Mouse (Mus musculus): ENCODE measurements at regions not wholly inside any gene's neighbourhood (a gene's known extent, or its start where the extent isn't known, plus 50 kb on each side); places are given as distances from the start of the nearest gene placed in this dataset.

DNA sequence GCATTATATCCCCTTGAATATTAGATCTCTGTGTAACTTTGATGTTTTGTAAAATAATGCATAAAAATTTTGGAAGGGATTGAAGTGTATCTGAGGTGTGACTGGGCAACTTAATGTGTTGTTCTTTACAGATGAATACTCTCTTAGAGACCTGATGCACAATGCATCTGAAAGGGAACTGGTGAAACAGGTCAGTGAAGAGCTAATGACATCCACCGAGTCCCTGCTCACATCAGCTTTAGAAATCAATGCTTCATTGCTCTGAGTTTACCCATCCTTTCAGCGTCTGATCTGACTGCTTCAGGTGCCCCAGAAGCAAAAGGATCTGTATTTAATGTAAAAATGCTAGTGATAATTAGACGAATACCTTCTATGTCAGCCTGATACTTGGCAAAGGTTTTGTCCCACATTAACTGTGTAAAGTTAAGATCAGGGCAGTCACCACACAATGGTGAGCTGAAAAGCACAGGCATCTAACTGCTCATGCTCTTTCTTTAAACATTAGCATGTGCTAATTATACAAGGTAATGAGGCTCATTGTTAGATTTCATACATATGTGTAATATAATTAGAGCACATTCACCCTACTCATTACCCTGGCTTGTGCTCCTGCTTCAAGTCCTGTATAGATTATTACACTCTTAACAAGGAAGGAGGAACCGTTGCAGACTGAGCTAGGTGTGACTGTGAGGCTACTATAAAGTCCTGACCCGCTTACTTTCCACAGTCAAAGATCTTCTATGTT is 204.6 kb upstream of the Tlr4 start:
- ATAC-seq (ENCODE audit: insufficient number of reproducible peaks, low FRiP score, low TSS enrichment, low read depth) = no peak
- WGBS = 72% methylated on average over 5 of the region's 5 CpGs

GRCm38 (mm10) chr4:66618811-66619440 is 208.5 kb upstream of the Tlr4 start:
- Histone ChIP-seq H3K4me2 (replicated peaks) (no peak overlapping the region), H3K4me3 (replicated peaks) (no peak overlapping the region), H3K27ac (replicated peaks) (no peak overlapping the region), H3K36me3 (no peaks in the 10 kb centered on the region), H3K9me3 (replicated peaks) (no peaks in the 10 kb centered on the region), H3K4me1 (no peaks in the 10 kb centered on the region), H3K27me3 (no peaks in the 10 kb centered on the region), H3K9ac (no peak overlapping the region)
- ATAC-seq (ENCODE audit: insufficient number of reproducible peaks, low FRiP score, low TSS enrichment, low read depth) = no peak
- 56% methylated on average over 2 of the region's 2 CpGs for WGBS

More for the DNA sequence above, 204.6 kb upstream of the Tlr4 start:
- Histone ChIP-seq H3K9me3 (replicated peaks) (no peaks in the 10 kb centered on the region), H3K27ac (replicated peaks) (no peak overlapping the region), H3K36me3 (no peaks in the 10 kb centered on the region), H3K4me2 (replicated peaks) (no peak overlapping the region), H3K4me1 (no peaks in the 10 kb centered on the region), H3K9ac (no peak overlapping the region), H3K27me3 (no peaks in the 10 kb centered on the region), H3K4me3 (replicated peaks) (no peak overlapping the region)

- Histone ChIP-seq H3K27ac (replicated peaks) (no peak overlapping the region), H3K27me3 (no peaks in the 10 kb centered on the region), H3K4me1 (no peaks in the 10 kb centered on the region), H3K36me3 (no peaks in the 10 kb centered on the region), H3K9me3 (replicated peaks) (no peaks in the 10 kb centered on the region), H3K4me2 (replicated peaks) (no peak overlapping the region), H3K9ac (no peak overlapping the region), H3K4me3 (replicated peaks) (no peak overlapping the region)
- no peak for ATAC-seq (ENCODE audit: insufficient number of reproducible peaks, low FRiP score, low TSS enrichment, low read depth)
- WGBS = 79% methylated on average over 7 of the region's 7 CpGs
These were observed 209.3 kb upstream of the Tlr4 start for GRCm38 (mm10) chr4:66617743-66618736.

GRCm38 (mm10) chr4:66617101-66617500 is 210.3 kb upstream of the Tlr4 start:
- ATAC-seq (ENCODE audit: insufficient number of reproducible peaks, low FRiP score, low TSS enrichment, low read depth) = no peak
- Histone ChIP-seq H3K36me3 (no peaks in the 10 kb centered on the region), H3K4me3 (replicated peaks) (no peak overlapping the region), H3K9ac (no peak overlapping the region), H3K9me3 (replicated peaks) (no peaks in the 10 kb centered on the region), H3K4me2 (replicated peaks) (no peak overlapping the region), H3K27ac (replicated peaks) (no peak overlapping the region), H3K27me3 (no peaks in the 10 kb centered on the region), H3K4me1 (no peaks in the 10 kb centered on the region)
- 79% methylated on average over 4 of the region's 4 CpGs for WGBS

GRCm38 (mm10) chr4:66604849-66605248 is 200.4 kb upstream of the Astn2 start:
- H3K4me3 ChIP-seq (replicated peaks) = no peak overlapping the region
- H3K9ac ChIP-seq = no peak overlapping the region
- no peaks in the 10 kb centered on the region for H3K36me3 ChIP-seq
- no peaks in the 10 kb centered on the region for H3K27me3 ChIP-seq
- no peak overlapping the region for H3K4me2 ChIP-seq (replicated peaks)
- ATAC-seq (ENCODE audit: insufficient number of reproducible peaks, low FRiP score, low TSS enrichment, low read depth) = no peak
- no peak overlapping the region for H3K27ac ChIP-seq (replicated peaks)
- no peaks in the 10 kb centered on the region for H3K9me3 ChIP-seq (replicated peaks)
- H3K4me1 ChIP-seq = no peaks in the 10 kb centered on the region

- Histone ChIP-seq H3K4me3 (replicated peaks) (no peak overlapping the region), H3K36me3 (no peaks in the 10 kb centered on the region), H3K9me3 (replicated peaks) (no peaks in the 10 kb centered on the region), H3K4me1 (no peaks in the 10 kb centered on the region), H3K27me3 (no peaks in the 10 kb centered on the region), H3K27ac (replicated peaks) (no peak overlapping the region), H3K9ac (no peak overlapping the region), H3K4me2 (replicated peaks) (no peak overlapping the region)
- WGBS = 90% methylated on average over 1 of the region's 1 CpGs
- no peak for ATAC-seq (ENCODE audit: insufficient number of reproducible peaks, low FRiP score, low TSS enrichment, low read depth)
These were observed 194.3 kb upstream of the Astn2 start for GRCm38 (mm10) chr4:66598737-66599136.

GRCm38 (mm10) chr4:66586647-66587046 is 182.2 kb upstream of the Astn2 start:
- no peak overlapping the region for H3K4me2 ChIP-seq (replicated peaks)
- no peak overlapping the region for H3K4me3 ChIP-seq (replicated peaks)
- no peak overlapping the region for H3K27ac ChIP-seq (replicated peaks)
- no peak for ATAC-seq (ENCODE audit: insufficient number of reproducible peaks, low FRiP score, low TSS enrichment, low read depth)
- no peaks in the 10 kb centered on the region for H3K27me3 ChIP-seq
- H3K36me3 ChIP-seq = no peaks in the 10 kb centered on the region
- H3K4me1 ChIP-seq = no peaks in the 10 kb centered on the region
- no peak overlapping the region for H3K9ac ChIP-seq
- no peaks in the 10 kb centered on the region for H3K9me3 ChIP-seq (replicated peaks)
- WGBS = 60% methylated on average over 5 of the region's 5 CpGs

GRCm38 (mm10) chr4:66586166-66586565 is 181.8 kb upstream of the Astn2 start:
- no peak overlapping the region for H3K27ac ChIP-seq (replicated peaks)
- no peak for ATAC-seq (ENCODE audit: insufficient number of reproducible peaks, low FRiP score, low TSS enrichment, low read depth)
- H3K36me3 ChIP-seq = no peaks in the 10 kb centered on the region
- WGBS = 28% methylated on average over 3 of the region's 3 CpGs
- H3K27me3 ChIP-seq = no peaks in the 10 kb centered on the region
- H3K4me1 ChIP-seq = no peaks in the 10 kb centered on the region
- H3K9me3 ChIP-seq (replicated peaks) = no peaks in the 10 kb centered on the region
- H3K9ac ChIP-seq = no peak overlapping the region
- no peak overlapping the region for H3K4me3 ChIP-seq (replicated peaks)
- H3K4me2 ChIP-seq (replicated peaks) = no peak overlapping the region

DNA sequence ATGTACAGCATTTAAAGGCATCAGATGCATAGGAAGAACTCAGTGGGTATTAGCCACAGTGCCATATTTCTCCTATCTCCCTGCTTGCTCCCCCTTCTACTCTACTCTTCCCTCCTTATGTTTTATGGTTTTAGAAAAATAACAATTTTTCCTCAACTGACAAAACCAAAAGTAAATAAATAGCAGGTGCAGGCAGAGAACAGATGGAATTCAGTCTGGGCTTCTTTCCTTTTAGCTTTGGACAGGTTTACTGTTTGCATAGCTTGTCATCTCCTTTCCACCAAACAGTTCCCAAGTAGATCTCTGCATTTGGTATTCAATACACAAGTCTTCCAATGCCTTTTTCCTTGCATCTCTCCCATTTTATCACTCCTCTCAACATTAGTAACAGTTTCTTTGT is 152.5 kb upstream of the Astn2 start:
- H3K27me3 ChIP-seq = no peaks in the 10 kb centered on the region
- H3K4me2 ChIP-seq (replicated peaks) = no peak overlapping the region
- no peaks in the 10 kb centered on the region for H3K36me3 ChIP-seq
- no peaks in the 10 kb centered on the region for H3K9me3 ChIP-seq (replicated peaks)
- H3K9ac ChIP-seq = no peak overlapping the region
- H3K27ac ChIP-seq (replicated peaks) = no peak overlapping the region
- ATAC-seq (ENCODE audit: insufficient number of reproducible peaks, low FRiP score, low TSS enrichment, low read depth) = no peak
- no peak overlapping the region for H3K4me3 ChIP-seq (replicated peaks)
- H3K4me1 ChIP-seq = no peaks in the 10 kb centered on the region

DNA sequence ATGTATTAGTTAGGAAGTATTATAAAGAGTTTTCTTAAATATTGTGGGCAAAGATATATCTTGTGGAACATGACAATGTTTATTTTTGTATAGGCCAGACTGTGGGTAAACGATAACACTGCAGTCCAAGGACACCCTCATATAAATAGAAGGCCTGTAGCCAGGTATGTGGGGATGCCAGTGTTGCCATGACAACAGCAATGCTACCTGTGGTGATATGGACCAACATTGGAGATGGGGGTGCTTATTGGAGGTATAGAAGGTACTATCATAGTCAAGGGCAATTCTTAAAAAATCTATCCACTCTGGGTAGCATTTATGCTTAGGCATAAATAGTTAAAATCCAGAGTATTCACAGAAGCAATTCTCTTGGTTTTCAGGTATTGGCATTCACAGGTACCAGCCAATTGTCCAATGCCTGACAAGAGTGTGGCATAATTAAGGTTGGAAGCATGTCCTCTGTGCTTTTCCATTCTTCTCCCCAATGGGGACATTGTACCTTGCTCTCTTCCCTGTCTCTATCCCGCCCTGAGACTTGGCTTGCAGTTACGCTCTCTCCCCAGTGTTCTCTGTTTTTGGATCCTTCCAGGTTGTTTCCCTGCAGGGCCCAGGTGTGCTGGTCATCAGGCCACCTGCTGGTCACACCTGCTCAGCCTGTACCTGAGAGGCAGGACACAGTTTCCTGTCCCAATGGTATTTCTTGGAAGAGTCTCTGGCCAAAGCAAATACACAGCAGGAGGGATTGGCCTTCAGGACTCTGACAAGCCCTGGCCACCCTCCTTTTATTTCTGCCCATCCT is 146.1 kb upstream of the Astn2 start:
- Histone ChIP-seq H3K36me3 (no peaks in the 10 kb centered on the region), H3K4me1 (no peaks in the 10 kb centered on the region), H3K4me2 (replicated peaks) (no peak overlapping the region), H3K27ac (replicated peaks) (no peak overlapping the region), H3K4me3 (replicated peaks) (no peak overlapping the region), H3K27me3 (no peaks in the 10 kb centered on the region), H3K9ac (no peak overlapping the region), H3K9me3 (replicated peaks) (no peaks in the 10 kb centered on the region)
- WGBS = 68% methylated on average over 3 of the region's 3 CpGs
- ATAC-seq (ENCODE audit: insufficient number of reproducible peaks, low FRiP score, low TSS enrichment, low read depth) = no peak

Data from embryonic facial prominence, embryonic 15.5 days (tissue).